Mouse (Mus musculus): ENCODE measurements around the gene Agxt2. TPM values are rescaled to one million over a fixed set of nuclear protein-coding genes. Genes with fewer than 3 reads are reported as not detected.

Gene Agxt2
- polyA plus RNA-seq, 1 experiment = not detected

DNA sequence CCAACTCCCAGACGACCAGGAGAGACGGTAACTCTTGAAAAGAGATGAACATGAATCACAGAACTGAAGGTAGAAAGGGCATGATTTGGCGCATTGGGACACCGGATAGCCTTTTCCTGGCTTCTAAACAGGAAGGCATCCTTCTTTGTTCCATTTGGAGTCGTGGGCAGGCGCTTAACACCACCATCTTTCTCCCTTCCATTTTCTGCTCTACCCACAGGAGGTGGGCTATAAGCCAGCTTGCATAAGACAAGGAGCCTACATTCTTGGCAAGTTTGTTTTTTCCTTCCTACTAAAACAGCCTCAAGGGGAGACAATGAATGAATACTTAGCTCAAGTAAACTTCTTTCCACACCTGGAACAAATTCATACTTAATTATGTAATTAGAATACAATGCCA lies 55.3 kb downstream of the Agxt2 start:
- Histone ChIP-seq H3K36me3 (ENCODE audit: control insufficient read depth, insufficient read depth, low read length, poor library complexity, severe bottlenecking) (no peaks in the 10 kb centered on the region), H3K9ac (ENCODE audit: low read depth, poor library complexity, severe bottlenecking) (no peak overlapping the region), H3K4me3 (ENCODE audit: low read depth, low read length) (no peak overlapping the region), H3K4me1 (ENCODE audit: control insufficient read depth, insufficient read depth, low read length) (no peaks in the 10 kb centered on the region), H3K9me3 (replicated peaks; ENCODE audit: control insufficient read depth, insufficient read depth, low read length, poor library complexity, severe bottlenecking) (no peaks in the 10 kb centered on the region), H3K27ac (ENCODE audit: insufficient read depth, low read length) (no peak overlapping the region), H3K27me3 (ENCODE audit: control insufficient read depth, insufficient read depth, low read length, poor library complexity, severe bottlenecking) (no peaks in the 10 kb centered on the region)
- TF ChIP-seq POLR2A (IDR thresholded peaks at IDR 0.05; ENCODE audit: insufficient read depth, low read length) (no peak), EP300 (IDR thresholded peaks at IDR 0.05; ENCODE audit: insufficient read depth, low read depth, low read length) (no peak), CTCF (IDR thresholded peaks at IDR 0.05; ENCODE audit: low read depth, low read length) (no peak)

- no peaks in the 10 kb centered on the region for H3K36me3 ChIP-seq (ENCODE audit: control insufficient read depth, insufficient read depth, low read length, poor library complexity, severe bottlenecking)
- no peaks in the 10 kb centered on the region for H3K4me1 ChIP-seq (ENCODE audit: control insufficient read depth, insufficient read depth, low read length)
- H3K27ac ChIP-seq (ENCODE audit: insufficient read depth, low read length) = no peak overlapping the region
- H3K9ac ChIP-seq (ENCODE audit: low read depth, poor library complexity, severe bottlenecking) = no peak overlapping the region
- no peaks in the 10 kb centered on the region for H3K27me3 ChIP-seq (ENCODE audit: control insufficient read depth, insufficient read depth, low read length, poor library complexity, severe bottlenecking)
- no peak for TF ChIP-seq CTCF (IDR thresholded peaks at IDR 0.05; ENCODE audit: low read depth, low read length)
- TF ChIP-seq EP300 (IDR thresholded peaks at IDR 0.05; ENCODE audit: insufficient read depth, low read depth, low read length) = no peak
- no peak for TF ChIP-seq POLR2A (IDR thresholded peaks at IDR 0.05; ENCODE audit: insufficient read depth, low read length)
- no peaks in the 10 kb centered on the region for H3K9me3 ChIP-seq (replicated peaks; ENCODE audit: control insufficient read depth, insufficient read depth, low read length, poor library complexity, severe bottlenecking)
- H3K4me3 ChIP-seq (ENCODE audit: low read depth, low read length) = no peak overlapping the region
Measured at GRCm38 (mm10) chr15:10421138-10421784, 62.9 kb downstream of the Agxt2 start.

- TF ChIP-seq CTCF (IDR thresholded peaks at IDR 0.05; ENCODE audit: low read depth, low read length) (no peak), EP300 (IDR thresholded peaks at IDR 0.05; ENCODE audit: insufficient read depth, low read depth, low read length) (no peak), POLR2A (IDR thresholded peaks at IDR 0.05; ENCODE audit: insufficient read depth, low read length) (no peak)
- H3K27me3 ChIP-seq (ENCODE audit: control insufficient read depth, insufficient read depth, low read length, poor library complexity, severe bottlenecking) = no peaks in the 10 kb centered on the region
- no peaks in the 10 kb centered on the region for H3K36me3 ChIP-seq (ENCODE audit: control insufficient read depth, insufficient read depth, low read length, poor library complexity, severe bottlenecking)
- no peak overlapping the region for H3K27ac ChIP-seq (ENCODE audit: insufficient read depth, low read length)
- H3K9me3 ChIP-seq (replicated peaks; ENCODE audit: control insufficient read depth, insufficient read depth, low read length, poor library complexity, severe bottlenecking) = no peaks in the 10 kb centered on the region
- H3K4me1 ChIP-seq (ENCODE audit: control insufficient read depth, insufficient read depth, low read length) = no peaks in the 10 kb centered on the region
- H3K4me3 ChIP-seq (ENCODE audit: low read depth, low read length) = no peak overlapping the region
- H3K9ac ChIP-seq (ENCODE audit: low read depth, poor library complexity, severe bottlenecking) = no peak overlapping the region
Measured at GRCm38 (mm10) chr15:10421785-10422144, 63.4 kb downstream of the Agxt2 start.

DNA sequence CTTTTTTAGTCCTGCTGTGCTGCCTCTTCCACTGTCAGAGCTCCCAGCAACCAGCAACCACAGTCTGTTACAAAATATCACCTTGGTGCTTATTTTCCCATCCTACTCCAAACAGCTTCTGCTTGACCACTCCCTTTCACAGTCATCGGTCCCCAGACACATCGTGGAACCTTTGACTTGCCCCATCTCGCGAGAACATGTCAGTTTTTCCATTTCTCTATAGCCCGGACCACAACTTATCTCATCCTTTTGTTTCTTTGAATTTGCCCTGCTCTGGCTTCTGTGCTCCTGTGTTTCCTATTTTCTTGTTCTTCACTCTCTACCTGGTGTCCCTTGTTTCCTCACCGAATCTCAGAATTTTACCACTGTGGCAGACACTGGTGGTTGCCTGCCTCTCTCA lies 67.8 kb downstream of the Agxt2 start:
- TF ChIP-seq EP300 (IDR thresholded peaks at IDR 0.05; ENCODE audit: insufficient read depth, low read depth, low read length) (no peak), POLR2A (IDR thresholded peaks at IDR 0.05; ENCODE audit: insufficient read depth, low read length) (no peak), CTCF (IDR thresholded peaks at IDR 0.05; ENCODE audit: low read depth, low read length) (no peak)
- no peaks in the 10 kb centered on the region for H3K27me3 ChIP-seq (ENCODE audit: control insufficient read depth, insufficient read depth, low read length, poor library complexity, severe bottlenecking)
- no peaks in the 10 kb centered on the region for H3K4me1 ChIP-seq (ENCODE audit: control insufficient read depth, insufficient read depth, low read length)
- H3K4me3 ChIP-seq (ENCODE audit: low read depth, low read length) = no peak overlapping the region
- H3K27ac ChIP-seq (ENCODE audit: insufficient read depth, low read length) = no peak overlapping the region
- H3K36me3 ChIP-seq (ENCODE audit: control insufficient read depth, insufficient read depth, low read length, poor library complexity, severe bottlenecking) = no peaks in the 10 kb centered on the region
- no peak overlapping the region for H3K9ac ChIP-seq (ENCODE audit: low read depth, poor library complexity, severe bottlenecking)
- 0 out of 2 replicates have a peak, but pooled peaks cover 2% of the 10 kb centered on the region for H3K9me3 ChIP-seq (replicated peaks; ENCODE audit: control insufficient read depth, insufficient read depth, low read length, poor library complexity, severe bottlenecking)

DNA sequence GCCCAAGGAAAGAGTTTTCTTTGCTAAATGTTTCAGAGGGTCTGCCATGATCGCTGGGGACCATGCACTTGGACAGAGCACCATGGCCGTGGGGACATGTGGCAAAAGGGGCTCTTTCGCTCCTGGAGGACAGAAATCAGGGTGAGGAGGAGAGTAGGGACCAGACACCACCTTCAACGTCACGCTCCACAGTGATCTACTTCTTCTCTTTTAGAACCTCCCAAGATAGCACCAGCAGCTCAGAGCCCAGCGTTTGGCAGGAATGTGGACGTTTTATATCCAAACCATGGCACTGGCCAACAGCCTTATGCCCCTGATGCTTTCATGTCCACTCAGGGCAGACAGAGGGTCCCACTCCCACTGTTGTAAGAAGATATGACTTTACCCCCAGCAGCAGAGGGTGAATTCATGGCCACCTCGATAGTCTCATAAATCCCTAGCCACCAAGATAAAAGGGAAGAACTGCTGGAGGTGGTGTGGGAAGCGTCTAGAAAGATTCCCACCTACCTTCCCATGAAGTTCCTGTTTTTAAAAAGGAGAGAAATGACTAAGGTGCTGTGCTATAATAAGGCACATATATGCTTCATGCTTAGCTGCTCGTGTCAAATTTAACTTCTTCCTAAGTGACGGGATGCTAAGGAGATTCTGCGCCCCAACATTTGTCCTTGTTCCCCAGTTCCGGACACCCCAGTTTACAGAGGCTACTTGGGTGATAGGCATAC lies 68.4 kb downstream of the Agxt2 start:
- Histone ChIP-seq H3K9ac (ENCODE audit: low read depth, poor library complexity, severe bottlenecking) (no peak overlapping the region), H3K27ac (ENCODE audit: insufficient read depth, low read length) (no peak overlapping the region), H3K4me1 (ENCODE audit: control insufficient read depth, insufficient read depth, low read length) (no peaks in the 10 kb centered on the region), H3K36me3 (ENCODE audit: control insufficient read depth, insufficient read depth, low read length, poor library complexity, severe bottlenecking) (no peaks in the 10 kb centered on the region), H3K27me3 (ENCODE audit: control insufficient read depth, insufficient read depth, low read length, poor library complexity, severe bottlenecking) (no peaks in the 10 kb centered on the region), H3K4me3 (ENCODE audit: low read depth, low read length) (no peak overlapping the region), H3K9me3 (replicated peaks; ENCODE audit: control insufficient read depth, insufficient read depth, low read length, poor library complexity, severe bottlenecking) (0 out of 2 replicates have a peak, but pooled peaks cover 2% of the 10 kb centered on the region)
- no peak for TF ChIP-seq EP300 (IDR thresholded peaks at IDR 0.05; ENCODE audit: insufficient read depth, low read depth, low read length)
- no peak for TF ChIP-seq POLR2A (IDR thresholded peaks at IDR 0.05; ENCODE audit: insufficient read depth, low read length)
- no peak for TF ChIP-seq CTCF (IDR thresholded peaks at IDR 0.05; ENCODE audit: low read depth, low read length)

GRCm38 (mm10) chr15:10436893-10437292 lies 78.6 kb downstream of the Agxt2 start:
- Histone ChIP-seq H3K36me3 (ENCODE audit: control insufficient read depth, insufficient read depth, low read length, poor library complexity, severe bottlenecking) (peaks cover 14% of the 10 kb centered on the region), H3K27ac (ENCODE audit: insufficient read depth, low read length) (no peak overlapping the region), H3K4me3 (ENCODE audit: low read depth, low read length) (no peak overlapping the region), H3K27me3 (ENCODE audit: control insufficient read depth, insufficient read depth, low read length, poor library complexity, severe bottlenecking) (no peaks in the 10 kb centered on the region), H3K4me1 (ENCODE audit: control insufficient read depth, insufficient read depth, low read length) (no peaks in the 10 kb centered on the region), H3K9me3 (replicated peaks; ENCODE audit: control insufficient read depth, insufficient read depth, low read length, poor library complexity, severe bottlenecking) (no peaks in the 10 kb centered on the region), H3K9ac (ENCODE audit: low read depth, poor library complexity, severe bottlenecking) (no peak overlapping the region)
- TF ChIP-seq POLR2A (IDR thresholded peaks at IDR 0.05; ENCODE audit: insufficient read depth, low read length) (no peak), EP300 (IDR thresholded peaks at IDR 0.05; ENCODE audit: insufficient read depth, low read depth, low read length) (no peak)
